Comparison of ENCODE assay signal across 9 mouse cellular contexts in genomic region chr10:40416944-40417343, GRCm38 (mm10).
DNase-seq lines count a peak whose midpoint lies in the region; ATAC-seq and TF ChIP-seq lines count a peak whose summit lies in the region.
"Had no signal": no experiment of that assay in that cellular context is flagged by ENCODE, and none has a peak within 500 bp of the region (broad histone marks: within the 10 kb centered on the region; RNA-seq: fewer than 3 reads in every experiment).

No protein-coding gene starts in this region.

- H3K27ac ChIP-seq in heart, embryonic 10.5 days: no peak overlapping the region
- H3K27ac ChIP-seq in embryonic facial prominence, embryonic 15.5 days (replicated peaks): 0 out of 2 replicates have a peak overlapping the region, but pooled peaks have one; percentile 22
- no peak overlapping the region for H3K27ac ChIP-seq in midbrain, embryonic 14.5 days (replicated peaks; ENCODE audit: low read depth, low read length)
- H3K27ac ChIP-seq: liver, embryonic 14.5 days had no signal

- no peak overlapping the region for H3K9ac ChIP-seq in embryonic facial prominence, embryonic 15.5 days
- H3K9ac ChIP-seq in midbrain, embryonic 14.5 days (replicated peaks; ENCODE audit: low read length): no peak overlapping the region
- H3K9ac ChIP-seq: liver, embryonic 14.5 days had no signal

- WGBS in heart, embryonic 10.5 days: 73% methylated on average over 7 of the region's 7 CpGs
- WGBS in embryonic facial prominence, embryonic 15.5 days: 38% methylated on average over 7 of the region's 7 CpGs
- WGBS in midbrain, embryonic 14.5 days: 80% methylated on average over 7 of the region's 7 CpGs

- in situ Hi-C loops in Patski (cut with MboI; ENCODE audit: low pct_unique_long_range_greater_than_20kb): no loop called here

- H3K4me1 ChIP-seq in heart, embryonic 10.5 days: 0 out of 2 replicates have a peak, but pooled peaks cover 2% of the 10 kb centered on the region
- peaks cover 13% of the 10 kb centered on the region for H3K4me1 ChIP-seq in embryonic facial prominence, embryonic 15.5 days
- H3K4me1 ChIP-seq in midbrain, embryonic 14.5 days (ENCODE audit: control insufficient read depth, insufficient read depth, low read length): no peaks in the 10 kb centered on the region

- ATAC-seq in Patski: peak; percentile 44
- no peak for ATAC-seq in embryonic facial prominence, embryonic 15.5 days (ENCODE audit: insufficient number of reproducible peaks, low FRiP score, low TSS enrichment, low read depth)
- no peak for ATAC-seq in midbrain, embryonic 14.5 days (ENCODE audit: low FRiP score, low TSS enrichment)

- CTCF ChIA-PET in Patski (lab: Charles Lee): no interaction called here

- no peak for TF ChIP-seq CTCF in Patski (IDR thresholded peaks at IDR 0.05)

- no peaks in the 10 kb centered on the region for H3K9me3 ChIP-seq in heart, embryonic 10.5 days
- H3K9me3 ChIP-seq in embryonic facial prominence, embryonic 15.5 days (replicated peaks): no peaks in the 10 kb centered on the region
- no peaks in the 10 kb centered on the region for H3K9me3 ChIP-seq in midbrain, embryonic 14.5 days (ENCODE audit: control insufficient read depth, low read length)

- H3K4me3 ChIP-seq in heart, embryonic 10.5 days: no peak overlapping the region
- no peak overlapping the region for H3K4me3 ChIP-seq in embryonic facial prominence, embryonic 15.5 days (replicated peaks)
- no peak overlapping the region for H3K4me3 ChIP-seq in midbrain, embryonic 14.5 days (replicated peaks; ENCODE audit: low read depth, low read length)

- DNase-seq in heart, adult 18-20 months: peak; percentile 43 to 60
- DNase-seq in heart, embryonic 10.5 days (ENCODE audit: low spot score): no peak
- peak; percentile 55 for DNase-seq in Patski (ENCODE audit: low read depth, low spot score)
- DNase-seq in layer of hippocampus, adult 18-20 months (ENCODE audit: low spot score in 2 of 2): peak; percentile 35 to 51
- DNase-seq in ovary, postnatal 36 days (ENCODE audit: low spot score): peak; percentile 33
- DNase-seq in thymus, postnatal 36 days: no peak
- DNase-seq in midbrain, embryonic 14.5 days: no peak

- POLR2A ChIA-PET in Patski (lab: Charles Lee): no interaction called here

- H3K27me3 ChIP-seq in heart, embryonic 10.5 days (ENCODE audit: insufficient read depth, poor library complexity, severe bottlenecking): no peaks in the 10 kb centered on the region
- no peaks in the 10 kb centered on the region for H3K27me3 ChIP-seq in Patski
- H3K27me3 ChIP-seq in embryonic facial prominence, embryonic 15.5 days: no peaks in the 10 kb centered on the region
- no peaks in the 10 kb centered on the region for H3K27me3 ChIP-seq in midbrain, embryonic 14.5 days (ENCODE audit: control insufficient read depth, insufficient read depth, low read length)

- no peak overlapping the region for H3K4me2 ChIP-seq in embryonic facial prominence, embryonic 15.5 days (replicated peaks)
- no peak overlapping the region for H3K4me2 ChIP-seq in midbrain, embryonic 14.5 days (ENCODE audit: low read length)

- H3K36me3 ChIP-seq in heart, embryonic 10.5 days: no peaks in the 10 kb centered on the region
- H3K36me3 ChIP-seq in embryonic facial prominence, embryonic 15.5 days: no peaks in the 10 kb centered on the region
- no peaks in the 10 kb centered on the region for H3K36me3 ChIP-seq in midbrain, embryonic 14.5 days (ENCODE audit: control insufficient read depth, insufficient read depth, low read length)

Comparison
In these comparisons a context has a peak if more than half of its experiments do, and no peak if none do; other contexts are left out.
1. DNase-seq: peak in heart, adult 18-20 months (2 of 2), Patski (single experiment), layer of hippocampus, adult 18-20 months (2 of 2) and ovary, postnatal 36 days (single experiment); none in heart, embryonic 10.5 days (single experiment), thymus, postnatal 36 days (0 of 2) and midbrain, embryonic 14.5 days (single experiment).